Mouse (Mus musculus) neural tube, embryonic 10.5 days (tissue): ENCODE measurements around the gene Tex13b.
"Not testable (repeated sequence)": the region's sequence is repeated elsewhere in the genome, so short reads cannot be mapped to it uniquely, and the experiment has no call there.

Experiments
- DNase-seq: peaks from one replicate; pipeline ENCODE4 v3.0.0-alpha.2; 2017; ENCODE audit warnings: low spot score; ENCODE audit errors: extremely low spot score

Gene Tex13b

GRCm38 (mm10) chrX:140813312-140814006 lies at the start of gene Tex13b:
TSS of gene Tex13b (minus strand) at chrX:140813433.
- no peak for DNase-seq

GRCm38 (mm10) chrX:140862760-140863159 lies 49.5 kb upstream of the Tex13b start:
- DNase-seq: no peak

- DNase-seq: no peak
Observed at GRCm38 (mm10) chrX:140857445-140857844, 44.2 kb upstream of the Tex13b start.

- not testable (repeated sequence) for DNase-seq
Observed at GRCm38 (mm10) chrX:140857040-140857439, 43.8 kb upstream of the Tex13b start.

GRCm38 (mm10) chrX:140854561-140854960 lies 41.3 kb upstream of the Tex13b start:
- DNase-seq: no peak

- DNase-seq: not testable (repeated sequence)
Observed at GRCm38 (mm10) chrX:140845401-140845800, 32.2 kb upstream of the Tex13b start.

GRCm38 (mm10) chrX:140839887-140840286 lies 26.7 kb upstream of the Tex13b start:
- no peak for DNase-seq

- DNase-seq: no peak
Observed at GRCm38 (mm10) chrX:140838077-140838476, 24.8 kb upstream of the Tex13b start.

- DNase-seq: no peak
Observed at GRCm38 (mm10) chrX:140831706-140832105, 18.5 kb upstream of the Tex13b start.

- no peak for DNase-seq
Observed at GRCm38 (mm10) chrX:140822295-140822694, 9.1 kb upstream of the Tex13b start.

GRCm38 (mm10) chrX:140805340-140805739 lies 7.9 kb downstream of the Tex13b start:
- DNase-seq: no peak

GRCm38 (mm10) chrX:140769794-140770193 lies 43.4 kb downstream of the Tex13b start:
- DNase-seq: no peak
